Mouse (Mus musculus) layer of hippocampus, adult 2 months (tissue): ENCODE measurements around the gene Cnnm2. TPM values are rescaled to one million over a fixed set of nuclear protein-coding genes. Genes with fewer than 3 reads are reported as not detected.
"Not testable (repeated sequence)": the region's sequence is repeated elsewhere in the genome, so short reads cannot be mapped to it uniquely, and the experiment has no call there.

ENCODE experiments used
- DNase-seq, 2 experiments: peaks; one replicate each; pipeline ENCODE4 v3.0.0; 2022; ENCODE audit warnings: low spot score in 2 of 2
- H3K27ac ChIP-seq: fragments of 200-600 bp; 2 replicates; pipeline ENCODE4 v1.8.1; 2022
- H3K4me3 ChIP-seq: fragments of 200-600 bp; 2 replicates; pipeline ENCODE4 v1.8.1; 2022; ENCODE audit warnings: mild to moderate bottlenecking
- CTCF ChIP-seq: fragments of 200-600 bp; conservative IDR thresholded peaks from 2 replicates; pipeline ENCODE4 v1.8.1; 2022; ENCODE audit warnings: antibody characterized with exemption, mild to moderate bottlenecking, moderate library complexity
- total RNA-seq, 2 experiments: library from RNA; stranded (reverse); gene quantifications; 2 replicates each; pipeline ENCODE4 v1.2.3; 2021

The Cnnm2 gene
- total RNA-seq, 2 experiments from 2014 or later, result 37.9 to 38.8 TPM

DNA sequence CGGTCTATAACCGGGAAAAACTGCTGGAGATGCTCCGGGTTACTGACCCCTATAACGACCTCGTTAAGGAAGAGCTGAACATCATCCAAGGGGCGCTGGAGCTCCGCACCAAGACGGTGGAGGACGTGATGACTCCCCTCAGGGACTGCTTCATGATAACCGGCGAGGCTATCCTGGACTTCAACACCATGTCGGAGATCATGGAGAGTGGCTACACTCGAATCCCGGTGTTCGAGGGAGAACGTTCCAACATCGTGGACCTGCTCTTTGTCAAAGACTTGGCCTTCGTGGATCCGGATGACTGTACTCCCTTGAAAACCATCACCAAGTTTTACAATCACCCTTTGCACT lies 1.6 kb downstream of the Cnnm2 start:
- Histone ChIP-seq H3K27ac (peak overlapping the region; percentile 97), H3K4me3 (peak overlapping the region; percentile 97)
- DNase-seq, result no peak
- no peak for TF ChIP-seq CTCF

- Histone ChIP-seq H3K27ac (peak overlapping the region; percentile 97), H3K4me3 (peak overlapping the region; percentile 97)
- TF ChIP-seq CTCF, result no peak
- DNase-seq, result no peak
Observed at GRCm38 (mm10) chr19:46763356-46763755, 2.0 kb downstream of the Cnnm2 start.

GRCm38 (mm10) chr19:46763932-46764762 lies 2.8 kb downstream of the Cnnm2 start:
- no peak for DNase-seq
- no peak for TF ChIP-seq CTCF
- H3K27ac ChIP-seq, result peak overlapping the region; percentile 70

DNA sequence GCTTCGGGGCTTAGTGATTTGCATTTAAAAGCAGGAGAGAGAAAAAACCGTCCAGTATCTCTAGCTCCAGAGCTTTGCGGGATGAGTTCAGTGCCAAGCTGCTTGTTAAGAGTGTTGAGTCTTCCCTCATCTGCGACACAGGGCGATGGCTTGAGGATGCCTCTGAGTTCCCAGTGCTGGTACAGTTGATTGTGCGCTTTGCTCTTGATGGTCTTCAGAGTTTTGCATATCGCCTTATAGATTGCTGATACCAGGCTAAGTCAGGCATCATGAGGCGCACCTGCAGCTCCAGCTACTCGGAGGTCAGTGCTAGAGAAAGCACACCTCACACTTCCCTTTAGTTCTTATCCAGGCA lies 3.3 kb downstream of the Cnnm2 start:
- H3K27ac ChIP-seq, result peak overlapping the region; percentile 70
- H3K4me3 ChIP-seq, result peak overlapping the region; percentile 97
- no peak for TF ChIP-seq CTCF
- DNase-seq, result no peak

More at GRCm38 (mm10) chr19:46763932-46764762, 2.8 kb downstream of the Cnnm2 start:
- H3K4me3 ChIP-seq, result peak overlapping the region; percentile 97

- H3K27ac ChIP-seq, result 0 out of 2 replicates have a peak overlapping the region, but pooled peaks have one; percentile 1
- H3K4me3 ChIP-seq, result peak overlapping the region; percentile 97
- no peak for TF ChIP-seq CTCF
- DNase-seq, result no peak
Observed at GRCm38 (mm10) chr19:46766125-46766524, 4.7 kb downstream of the Cnnm2 start.

GRCm38 (mm10) chr19:46769759-46770158 lies 8.4 kb downstream of the Cnnm2 start:
- H3K27ac ChIP-seq, result no peak overlapping the region
- H3K4me3 ChIP-seq, result no peak overlapping the region
- no peak for TF ChIP-seq CTCF
- no peak for DNase-seq

DNA sequence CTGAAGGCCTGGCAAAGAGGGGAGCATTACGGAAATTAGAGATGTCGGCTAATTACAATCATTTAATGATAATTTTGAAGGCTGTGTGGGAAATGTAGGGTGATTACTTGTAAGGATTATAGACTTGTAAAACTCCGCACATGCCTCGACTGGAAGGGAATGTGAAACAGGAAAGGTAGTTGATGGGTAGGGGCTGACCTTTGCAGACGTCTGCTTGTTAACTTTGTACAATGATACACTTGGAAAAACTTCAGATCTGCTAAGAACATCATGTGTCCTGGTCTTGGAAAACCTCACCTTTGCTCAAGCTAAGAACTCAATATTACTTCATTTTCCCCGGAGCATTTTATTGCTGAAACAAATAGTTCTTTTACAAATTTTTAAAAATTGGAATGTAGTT lies 10.4 kb downstream of the Cnnm2 start:
- Histone ChIP-seq H3K4me3 (no peak overlapping the region), H3K27ac (no peak overlapping the region)
- TF ChIP-seq CTCF, result no peak
- no peak for DNase-seq

GRCm38 (mm10) chr19:46776391-46776790 lies 15.0 kb downstream of the Cnnm2 start:
- Histone ChIP-seq H3K27ac (no peak overlapping the region), H3K4me3 (no peak overlapping the region)
- TF ChIP-seq CTCF, result no peak
- DNase-seq, result no peak

GRCm38 (mm10) chr19:46776850-46777249 lies 15.5 kb downstream of the Cnnm2 start:
- H3K4me3 ChIP-seq, result no peak overlapping the region
- no peak for DNase-seq
- no peak for TF ChIP-seq CTCF
- H3K27ac ChIP-seq, result no peak overlapping the region

DNA sequence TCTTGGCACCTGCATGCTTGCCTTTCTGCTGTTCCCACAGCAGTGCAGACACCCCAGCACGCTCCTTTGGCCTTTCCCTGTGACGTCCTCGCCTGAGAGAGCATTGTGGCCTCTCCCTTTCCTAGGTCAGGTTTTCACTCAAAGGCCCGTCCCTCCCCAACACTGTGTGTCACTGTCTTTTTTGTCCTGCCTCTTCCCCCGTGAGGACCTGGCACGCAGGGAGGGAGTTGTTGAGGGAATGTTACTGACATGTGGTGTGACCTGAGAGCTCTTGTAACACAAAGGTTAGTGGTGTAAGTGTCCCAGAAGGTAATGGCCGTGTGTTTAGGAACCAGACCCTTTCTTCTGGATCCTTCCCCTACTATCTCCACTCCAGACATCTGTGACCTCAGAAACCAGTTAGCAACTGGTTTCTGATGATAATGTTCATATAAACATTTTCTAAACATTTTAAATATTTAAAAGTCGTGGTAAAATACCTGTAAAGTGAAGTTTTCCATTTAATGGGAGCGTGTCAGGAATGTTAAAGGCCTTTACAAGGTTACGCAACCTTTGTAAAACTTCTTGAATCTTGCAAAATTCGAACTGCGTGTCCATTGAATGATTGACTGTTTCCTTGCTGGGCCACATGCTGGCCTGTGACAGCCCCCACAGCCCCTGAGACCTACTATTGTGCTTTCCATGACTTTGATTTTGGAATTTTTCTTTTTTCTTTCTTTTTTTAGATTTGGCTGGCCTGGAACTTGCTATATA lies 16.7 kb downstream of the Cnnm2 start:
- no peak for TF ChIP-seq CTCF
- Histone ChIP-seq H3K4me3 (no peak overlapping the region), H3K27ac (no peak overlapping the region)
- no peak for DNase-seq

DNA sequence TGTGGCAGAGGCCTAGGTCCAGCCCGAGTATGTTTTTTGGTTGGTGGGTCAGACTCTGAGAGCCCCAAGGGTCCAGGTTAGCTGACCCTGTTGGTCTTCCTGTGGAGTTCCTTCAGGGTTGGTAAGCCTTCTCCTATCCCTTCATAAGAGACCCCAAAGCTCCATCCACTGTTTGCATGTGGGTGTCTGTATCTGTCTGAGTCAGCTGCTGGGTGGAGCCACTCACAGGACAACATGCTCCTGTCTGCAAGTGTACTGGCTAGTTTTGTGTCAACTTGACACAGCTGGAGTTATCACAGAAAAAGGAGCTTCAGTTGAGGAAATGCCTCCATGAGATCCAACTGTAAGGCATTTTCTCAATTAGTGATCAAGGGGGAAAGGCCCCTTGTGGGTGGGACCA lies 17.7 kb downstream of the Cnnm2 start:
- not testable (repeated sequence) for DNase-seq, H3K27ac ChIP-seq, H3K4me3 ChIP-seq

- TF ChIP-seq CTCF, result no peak
- Histone ChIP-seq H3K4me3 (no peak overlapping the region), H3K27ac (no peak overlapping the region)
- no peak for DNase-seq
Observed at GRCm38 (mm10) chr19:46784038-46784437, 22.6 kb downstream of the Cnnm2 start.

DNA sequence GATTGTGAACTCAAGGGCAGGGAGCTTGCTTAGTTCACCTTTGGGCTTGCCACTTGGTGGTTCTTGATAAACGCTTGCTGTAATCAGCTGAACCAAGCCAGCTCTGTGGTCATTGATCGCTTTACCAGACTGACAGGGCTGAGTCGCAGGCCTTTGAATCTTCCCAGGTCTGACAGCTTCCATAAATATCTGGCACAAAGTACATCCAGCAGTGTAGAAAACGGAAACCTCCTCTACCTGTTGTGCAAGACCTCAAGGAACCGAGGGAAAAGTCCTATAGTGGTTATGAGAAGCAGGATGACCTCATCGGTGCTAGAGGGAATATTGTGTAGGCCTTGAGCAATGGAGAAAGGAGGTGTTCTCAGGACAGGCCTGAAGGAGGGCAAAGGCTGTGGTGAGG lies 23.1 kb downstream of the Cnnm2 start:
- Histone ChIP-seq H3K4me3 (no peak overlapping the region), H3K27ac (no peak overlapping the region)
- no peak for TF ChIP-seq CTCF
- no peak for DNase-seq

DNA sequence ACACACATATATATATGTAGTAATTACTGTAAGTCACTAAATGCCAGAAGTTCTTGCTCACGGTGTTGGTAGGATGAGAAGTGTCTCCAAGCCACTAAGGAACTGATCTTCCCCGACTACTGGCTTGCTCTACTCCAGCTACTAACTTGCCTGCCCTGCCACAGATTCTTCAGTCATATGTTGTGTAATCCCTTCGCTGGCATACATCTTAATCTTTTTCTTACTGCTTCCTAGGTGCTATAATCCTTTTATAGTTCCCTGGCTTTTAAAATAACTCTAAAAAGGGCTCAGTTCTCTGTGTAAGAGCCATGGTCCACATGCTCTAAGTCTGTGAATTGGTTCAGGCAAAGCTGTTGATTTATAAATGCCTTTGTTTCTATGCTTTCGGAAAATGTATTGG lies 24.2 kb downstream of the Cnnm2 start:
- no peak overlapping the region for H3K4me3 ChIP-seq
- DNase-seq, result no peak
- no peak overlapping the region for H3K27ac ChIP-seq
- TF ChIP-seq CTCF, result no peak
